Mouse (Mus musculus): ENCODE results near the gene Ubac2. TPM values are rescaled to one million over a fixed set of nuclear protein-coding genes. Genes with fewer than 3 reads are reported as not detected.

Gene Ubac2
- polyA plus RNA-seq, 1 experiment from 2014 or later = 66.3 TPM

GRCm38 (mm10) chr14:121961496-121962127 is 83.2 kb downstream of the Ubac2 start:
- DNase-seq (ENCODE audit: low spot score) = no peak
- Histone ChIP-seq H3K27ac (ENCODE audit: low read depth, low read length) (no peak overlapping the region), H3K36me3 (ENCODE audit: control insufficient read depth, insufficient read depth, low read length) (no peaks in the 10 kb centered on the region), H3K27me3 (ENCODE audit: control insufficient read depth, insufficient read depth, low read length) (no peaks in the 10 kb centered on the region), H3K9ac (ENCODE audit: low read depth, low read length) (no peak overlapping the region), H3K4me2 (replicated peaks; ENCODE audit: low read depth, low read length) (no peak overlapping the region), H3K4me1 (replicated peaks; ENCODE audit: control insufficient read depth, insufficient read depth, low read length) (no peaks in the 10 kb centered on the region), H3K4me3 (ENCODE audit: low read depth, low read length) (no peak overlapping the region), H3K9me3 (ENCODE audit: control insufficient read depth, low read length) (no peaks in the 10 kb centered on the region)
- WGBS = 89% methylated on average over 12 of the region's 12 CpGs
- ATAC-seq (ENCODE audit: low FRiP score) = no peak

GRCm38 (mm10) chr14:121962128-121962890 is 83.9 kb downstream of the Ubac2 start:
- Histone ChIP-seq H3K9me3 (ENCODE audit: control insufficient read depth, low read length) (no peaks in the 10 kb centered on the region), H3K36me3 (ENCODE audit: control insufficient read depth, insufficient read depth, low read length) (no peaks in the 10 kb centered on the region), H3K27ac (ENCODE audit: low read depth, low read length) (no peak overlapping the region), H3K4me1 (replicated peaks; ENCODE audit: control insufficient read depth, insufficient read depth, low read length) (no peaks in the 10 kb centered on the region), H3K9ac (ENCODE audit: low read depth, low read length) (no peak overlapping the region), H3K27me3 (ENCODE audit: control insufficient read depth, insufficient read depth, low read length) (no peaks in the 10 kb centered on the region), H3K4me3 (ENCODE audit: low read depth, low read length) (no peak overlapping the region), H3K4me2 (replicated peaks; ENCODE audit: low read depth, low read length) (no peak overlapping the region)
- no peak for DNase-seq (ENCODE audit: low spot score)
- ATAC-seq (ENCODE audit: low FRiP score) = no peak
- WGBS = 74% methylated on average over 14 of the region's 14 CpGs

GRCm38 (mm10) chr14:121963251-121963941 is 85.0 kb downstream of the Ubac2 start:
- DNase-seq (ENCODE audit: low spot score) = no peak

GRCm38 (mm10) chr14:121963942-121964335 is 85.5 kb downstream of the Ubac2 start:
- no peaks in the 10 kb centered on the region for H3K4me1 ChIP-seq (replicated peaks; ENCODE audit: control insufficient read depth, insufficient read depth, low read length)
- no peak overlapping the region for H3K27ac ChIP-seq (ENCODE audit: low read depth, low read length)
- 78% methylated on average over 4 of the region's 4 CpGs for WGBS
- H3K4me2 ChIP-seq (replicated peaks; ENCODE audit: low read depth, low read length) = no peak overlapping the region
- H3K36me3 ChIP-seq (ENCODE audit: control insufficient read depth, insufficient read depth, low read length) = no peaks in the 10 kb centered on the region
- no peaks in the 10 kb centered on the region for H3K27me3 ChIP-seq (ENCODE audit: control insufficient read depth, insufficient read depth, low read length)
- H3K9me3 ChIP-seq (ENCODE audit: control insufficient read depth, low read length) = no peaks in the 10 kb centered on the region
- H3K4me3 ChIP-seq (ENCODE audit: low read depth, low read length) = no peak overlapping the region
- DNase-seq (ENCODE audit: low spot score) = no peak
- H3K9ac ChIP-seq (ENCODE audit: low read depth, low read length) = no peak overlapping the region
- no peak for ATAC-seq (ENCODE audit: low FRiP score)

More at GRCm38 (mm10) chr14:121963251-121963941, 85.0 kb downstream of the Ubac2 start:
- Histone ChIP-seq H3K4me2 (replicated peaks; ENCODE audit: low read depth, low read length) (no peak overlapping the region), H3K27ac (ENCODE audit: low read depth, low read length) (no peak overlapping the region), H3K4me3 (ENCODE audit: low read depth, low read length) (no peak overlapping the region), H3K36me3 (ENCODE audit: control insufficient read depth, insufficient read depth, low read length) (no peaks in the 10 kb centered on the region), H3K27me3 (ENCODE audit: control insufficient read depth, insufficient read depth, low read length) (no peaks in the 10 kb centered on the region), H3K9ac (ENCODE audit: low read depth, low read length) (no peak overlapping the region), H3K4me1 (replicated peaks; ENCODE audit: control insufficient read depth, insufficient read depth, low read length) (no peaks in the 10 kb centered on the region), H3K9me3 (ENCODE audit: control insufficient read depth, low read length) (no peaks in the 10 kb centered on the region)
- WGBS = 86% methylated on average over 9 of the region's 9 CpGs
- no peak for ATAC-seq (ENCODE audit: low FRiP score)

- Histone ChIP-seq H3K4me3 (ENCODE audit: low read depth, low read length) (no peak within 1 kb of the TSS), H3K4me1 (replicated peaks; ENCODE audit: control insufficient read depth, insufficient read depth, low read length) (no peaks in the 10 kb centered on the region), H3K9me3 (ENCODE audit: control insufficient read depth, low read length) (no peaks in the 10 kb centered on the region), H3K4me2 (replicated peaks; ENCODE audit: low read depth, low read length) (no peak within 1 kb of the TSS), H3K27me3 (ENCODE audit: control insufficient read depth, insufficient read depth, low read length) (no peaks in the 10 kb centered on the region), H3K27ac (ENCODE audit: low read depth, low read length) (no peak within 1 kb of the TSS), H3K36me3 (ENCODE audit: control insufficient read depth, insufficient read depth, low read length) (no peaks in the 10 kb centered on the region), H3K9ac (ENCODE audit: low read depth, low read length) (no peak within 1 kb of the TSS)
- no peak for ATAC-seq (ENCODE audit: low FRiP score)
- WGBS = 74% methylated on average over 6 of the region's 6 CpGs
- no peak for DNase-seq (ENCODE audit: low spot score)
Observed at GRCm38 (mm10) chr14:121964990-121965389, 86.6 kb downstream of the Ubac2 start, which contains the start of gene Gpr183. Gene Gpr183 (minus strand): TSS chr14:121965195.

- WGBS = 94% methylated on average over 4 of the region's 4 CpGs
- Histone ChIP-seq H3K9me3 (ENCODE audit: control insufficient read depth, low read length) (no peaks in the 10 kb centered on the region), H3K9ac (ENCODE audit: low read depth, low read length) (no peak overlapping the region), H3K36me3 (ENCODE audit: control insufficient read depth, insufficient read depth, low read length) (no peaks in the 10 kb centered on the region), H3K4me2 (replicated peaks; ENCODE audit: low read depth, low read length) (no peak overlapping the region), H3K27me3 (ENCODE audit: control insufficient read depth, insufficient read depth, low read length) (no peaks in the 10 kb centered on the region), H3K27ac (ENCODE audit: low read depth, low read length) (no peak overlapping the region), H3K4me3 (ENCODE audit: low read depth, low read length) (no peak overlapping the region), H3K4me1 (replicated peaks; ENCODE audit: control insufficient read depth, insufficient read depth, low read length) (no peaks in the 10 kb centered on the region)
- DNase-seq (ENCODE audit: low spot score) (no peak), ATAC-seq (ENCODE audit: low FRiP score) (no peak)
Observed at GRCm38 (mm10) chr14:121965461-121965860, 87.0 kb downstream of the Ubac2 start.

GRCm38 (mm10) chr14:121967095-121967494 is 88.7 kb downstream of the Ubac2 start:
- ATAC-seq (ENCODE audit: low FRiP score) (no peak), DNase-seq (ENCODE audit: low spot score) (no peak)
- Histone ChIP-seq H3K9me3 (ENCODE audit: control insufficient read depth, low read length) (no peaks in the 10 kb centered on the region), H3K27me3 (ENCODE audit: control insufficient read depth, insufficient read depth, low read length) (no peaks in the 10 kb centered on the region), H3K36me3 (ENCODE audit: control insufficient read depth, insufficient read depth, low read length) (no peaks in the 10 kb centered on the region), H3K4me1 (replicated peaks; ENCODE audit: control insufficient read depth, insufficient read depth, low read length) (no peaks in the 10 kb centered on the region), H3K27ac (ENCODE audit: low read depth, low read length) (no peak overlapping the region), H3K4me3 (ENCODE audit: low read depth, low read length) (no peak overlapping the region), H3K4me2 (replicated peaks; ENCODE audit: low read depth, low read length) (no peak overlapping the region), H3K9ac (ENCODE audit: low read depth, low read length) (no peak overlapping the region)
- WGBS = 93% methylated on average over 4 of the region's 4 CpGs

GRCm38 (mm10) chr14:121970402-121970801 is 92.0 kb downstream of the Ubac2 start:
- Histone ChIP-seq H3K27ac (ENCODE audit: low read depth, low read length) (no peak overlapping the region), H3K36me3 (ENCODE audit: control insufficient read depth, insufficient read depth, low read length) (no peaks in the 10 kb centered on the region), H3K9ac (ENCODE audit: low read depth, low read length) (no peak overlapping the region), H3K4me1 (replicated peaks; ENCODE audit: control insufficient read depth, insufficient read depth, low read length) (no peaks in the 10 kb centered on the region), H3K4me3 (ENCODE audit: low read depth, low read length) (no peak overlapping the region), H3K4me2 (replicated peaks; ENCODE audit: low read depth, low read length) (no peak overlapping the region), H3K9me3 (ENCODE audit: control insufficient read depth, low read length) (no peaks in the 10 kb centered on the region), H3K27me3 (ENCODE audit: control insufficient read depth, insufficient read depth, low read length) (no peaks in the 10 kb centered on the region)
- DNase-seq (ENCODE audit: low spot score) (no peak), ATAC-seq (ENCODE audit: low FRiP score) (no peak)
- 81% methylated on average over 1 of the region's 1 CpGs for WGBS

Data from hindbrain, embryonic 11.5 days (tissue).